Mouse (Mus musculus) spleen, postnatal 10 days (tissue): ENCODE data around the gene Lingo1.

Experiments
- DNase-seq, 2 experiments: peaks; one replicate each; pipeline ENCODE4 v3.0.0; 2021 to 2022; ENCODE audit warnings: low spot score in 2 of 2

Gene Lingo1

DNA sequence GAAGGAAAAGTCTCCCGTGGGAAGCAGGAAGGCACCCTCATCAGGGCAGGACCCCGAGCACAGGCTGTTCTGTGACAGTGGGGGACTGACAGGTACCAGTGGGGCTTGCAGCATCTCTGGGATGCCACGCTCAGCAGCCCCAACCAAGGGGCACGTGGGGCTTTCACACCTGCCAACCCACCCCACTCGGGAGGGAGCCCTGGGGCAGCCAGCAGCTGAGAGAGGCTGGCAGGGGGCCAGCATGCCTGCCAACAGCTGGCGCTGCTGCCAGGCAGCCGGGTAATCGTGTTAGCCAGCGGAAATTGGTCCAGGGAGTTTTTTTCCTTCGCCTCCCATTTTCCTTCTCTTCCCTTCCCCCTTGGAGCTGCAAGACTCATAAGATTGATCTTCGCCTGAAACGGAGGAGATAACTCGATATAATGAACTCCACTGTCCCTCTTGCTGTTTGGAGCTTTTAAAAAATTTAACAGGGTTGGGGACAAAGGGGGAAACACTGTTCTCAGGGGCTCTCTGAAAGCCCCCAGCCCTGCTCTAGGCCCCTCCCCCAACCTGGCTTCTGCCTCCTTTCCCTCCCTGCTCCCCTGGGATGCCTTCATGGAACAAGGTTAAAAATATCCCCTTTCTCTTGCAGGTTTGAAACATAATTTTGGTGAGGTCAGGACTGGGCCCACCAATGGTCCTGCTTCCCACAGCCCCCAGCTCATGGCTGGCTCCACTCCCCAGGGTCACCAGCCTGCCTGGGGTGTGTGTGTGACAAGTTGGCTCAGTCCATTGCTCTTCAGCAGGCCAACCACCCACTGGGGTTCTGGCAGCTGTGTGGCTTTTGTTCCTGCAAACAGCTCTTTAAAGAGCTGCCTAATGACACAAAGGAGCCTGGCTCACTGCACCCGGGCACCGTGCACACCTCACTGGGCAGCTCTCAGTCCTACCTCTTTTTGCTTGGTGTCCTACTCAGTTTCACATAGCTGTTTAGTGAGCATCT lies 68.3 kb downstream of the Lingo1 start:
- no peak for DNase-seq

DNA sequence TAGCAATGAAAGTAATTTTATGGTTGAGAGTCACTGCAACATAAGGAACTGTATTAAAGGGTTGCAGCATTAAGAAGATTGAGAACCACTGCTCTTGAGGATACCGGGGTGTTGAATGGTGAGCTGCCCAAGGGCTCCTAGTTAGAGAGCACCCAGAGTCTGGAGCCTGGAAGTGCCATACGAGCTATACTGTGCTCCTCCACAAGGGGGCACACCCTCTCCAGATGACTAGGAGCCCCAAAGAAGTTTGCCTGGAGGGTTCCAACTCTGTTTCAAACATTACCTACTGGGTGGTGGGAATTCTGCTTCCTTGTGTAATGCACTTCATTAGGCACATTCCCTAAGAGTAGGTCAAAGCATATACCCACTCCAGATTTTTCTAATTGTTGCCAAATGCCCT lies 70.5 kb downstream of the Lingo1 start:
- DNase-seq, result peak; percentile 14 to 60

DNA sequence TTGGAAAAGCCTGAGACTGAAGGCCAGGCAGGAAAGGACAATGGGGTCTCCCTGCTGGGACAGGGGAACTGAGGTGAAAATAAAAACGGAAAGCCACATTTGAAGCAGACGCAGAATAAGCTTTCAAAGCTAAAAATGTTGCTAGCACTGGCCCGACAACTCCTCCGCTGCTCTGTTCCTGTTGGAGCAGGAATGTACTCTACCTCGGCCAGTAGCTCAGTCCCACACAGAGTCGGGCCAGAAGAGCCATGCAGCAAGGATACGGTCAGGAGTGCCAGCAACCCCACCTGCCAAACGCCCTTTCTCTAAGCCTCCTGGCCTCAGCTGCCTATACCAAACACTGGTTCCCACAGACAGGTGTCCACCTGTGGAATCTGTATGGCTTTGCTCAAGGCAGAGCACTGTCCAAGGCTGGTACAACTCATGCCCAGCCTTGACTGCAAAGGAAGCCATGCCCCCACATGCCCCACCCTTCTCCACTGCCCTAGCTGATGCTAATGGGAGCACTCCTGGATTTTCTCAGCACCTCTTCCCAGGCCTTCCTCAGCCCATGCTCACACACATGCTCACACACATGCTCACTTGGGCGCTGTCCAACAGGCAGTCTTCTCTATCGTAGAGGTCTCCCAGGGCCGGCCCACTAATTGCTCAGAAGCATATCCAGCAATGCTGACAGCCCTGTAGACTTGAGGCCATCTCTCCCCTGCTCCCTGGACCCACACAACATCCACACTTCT lies 74.0 kb downstream of the Lingo1 start:
- DNase-seq, result no peak

DNA sequence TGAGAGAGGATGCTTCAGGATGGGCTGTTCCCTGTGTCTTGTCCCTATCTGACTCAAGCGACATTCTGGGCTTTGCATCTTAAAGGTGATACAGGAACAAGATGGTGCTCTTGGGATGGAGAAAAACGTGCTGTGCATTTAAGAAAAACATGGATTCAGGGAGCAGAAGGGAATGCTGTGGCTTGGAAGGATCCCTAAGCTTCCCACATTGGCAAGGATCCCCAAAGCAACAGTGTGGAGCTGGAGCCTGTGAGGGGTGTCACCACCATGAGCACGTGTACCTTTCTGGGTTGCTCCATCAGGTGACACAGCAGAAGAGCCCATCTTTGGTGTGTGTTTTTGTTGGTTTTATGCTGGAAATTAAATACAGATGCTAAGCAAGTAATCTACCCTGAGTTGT lies 77.3 kb downstream of the Lingo1 start:
- no peak for DNase-seq

DNA sequence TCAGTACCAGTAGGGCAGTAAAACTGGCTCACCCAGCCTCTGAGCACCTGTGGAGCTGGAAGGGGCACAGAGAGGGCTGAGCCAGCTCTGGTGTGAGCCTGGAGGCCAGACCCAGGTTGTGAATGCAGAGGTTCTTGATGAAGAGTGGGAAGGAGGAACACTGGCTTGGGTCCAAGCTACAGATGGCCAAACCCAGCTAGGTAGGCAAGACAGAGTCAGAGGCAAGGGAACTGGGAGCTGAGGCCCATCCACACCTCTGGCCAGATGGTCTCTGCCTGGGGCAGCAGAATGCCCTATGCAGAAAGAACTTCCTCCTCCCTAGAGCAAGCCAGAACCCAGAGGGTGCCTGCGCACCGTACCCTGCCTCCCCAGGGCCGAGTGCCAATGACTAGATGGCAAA lies 79.7 kb downstream of the Lingo1 start:
- DNase-seq, result no peak

DNA sequence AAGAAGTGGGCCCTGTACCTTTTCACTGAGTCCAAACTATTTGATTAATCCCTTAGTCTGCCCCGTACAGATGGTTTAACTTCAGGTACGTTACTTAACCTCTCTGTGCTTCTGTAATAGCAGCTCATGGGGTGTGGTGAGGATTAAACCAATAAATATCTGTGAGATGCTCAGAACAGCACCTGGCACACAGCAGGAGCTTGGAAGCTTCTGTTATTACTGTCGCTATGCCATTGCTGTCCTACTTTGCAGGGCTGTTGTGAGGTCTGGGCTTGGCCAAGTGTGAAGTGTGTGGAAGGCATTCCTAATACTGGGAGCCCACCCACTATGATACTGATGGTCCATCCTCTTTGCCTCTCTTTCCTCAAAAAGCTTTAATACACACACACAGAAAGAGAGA lies 80.2 kb downstream of the Lingo1 start:
- DNase-seq, result no peak

DNA sequence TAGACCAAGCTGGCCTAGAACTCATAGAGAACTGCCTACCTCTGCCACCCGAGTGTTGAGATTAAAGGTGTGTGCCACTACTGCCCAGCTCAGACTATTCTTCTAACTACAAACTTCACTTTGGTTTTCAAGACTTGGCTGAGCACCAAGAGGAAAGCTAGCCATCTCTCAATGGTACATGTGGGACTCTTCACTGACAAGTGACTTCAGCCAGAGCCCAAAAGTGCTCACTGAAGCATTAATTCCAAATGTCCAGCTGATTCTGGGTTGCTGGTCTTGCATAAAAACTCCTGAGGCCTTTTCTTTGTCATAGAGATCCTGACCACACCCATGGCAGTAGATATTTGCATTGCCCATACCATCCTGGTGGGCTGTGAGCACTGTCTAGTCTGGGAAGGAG lies 81.9 kb downstream of the Lingo1 start:
- DNase-seq, result no peak

DNA sequence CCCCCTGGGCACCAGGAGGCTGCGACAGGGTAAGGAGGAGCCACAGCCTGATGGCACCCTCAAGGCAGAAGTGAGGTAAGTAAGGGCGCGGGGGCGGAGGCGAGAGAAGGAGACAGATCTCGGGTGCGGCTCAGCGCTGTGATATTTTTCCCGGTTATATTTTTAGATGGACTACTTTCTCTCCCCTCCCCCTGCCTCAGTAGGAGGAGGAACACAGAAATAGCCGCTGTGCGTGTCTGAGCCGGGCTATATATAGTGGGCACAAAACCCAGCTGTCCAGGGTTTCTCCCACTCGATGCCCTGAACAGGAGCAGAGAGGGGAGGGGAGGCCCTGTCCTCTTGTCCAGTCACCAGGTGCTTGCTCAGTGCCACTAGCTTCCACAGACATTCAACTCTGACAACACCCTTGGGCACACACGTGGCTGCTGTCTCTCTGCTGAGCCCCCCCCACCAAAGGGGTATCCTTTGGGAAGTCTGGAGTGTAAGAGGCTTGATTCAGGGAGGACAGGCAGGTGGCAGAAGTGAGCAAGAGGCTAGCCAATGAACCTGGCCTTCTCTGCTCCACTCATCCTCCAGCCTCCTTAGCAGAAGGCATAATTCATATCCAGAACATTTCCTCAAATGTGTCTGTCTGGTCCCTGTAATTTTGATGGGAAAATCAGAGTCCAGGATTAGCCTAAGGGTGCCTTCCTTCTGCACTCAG lies 83.5 kb downstream of the Lingo1 start:
- no peak for DNase-seq

DNA sequence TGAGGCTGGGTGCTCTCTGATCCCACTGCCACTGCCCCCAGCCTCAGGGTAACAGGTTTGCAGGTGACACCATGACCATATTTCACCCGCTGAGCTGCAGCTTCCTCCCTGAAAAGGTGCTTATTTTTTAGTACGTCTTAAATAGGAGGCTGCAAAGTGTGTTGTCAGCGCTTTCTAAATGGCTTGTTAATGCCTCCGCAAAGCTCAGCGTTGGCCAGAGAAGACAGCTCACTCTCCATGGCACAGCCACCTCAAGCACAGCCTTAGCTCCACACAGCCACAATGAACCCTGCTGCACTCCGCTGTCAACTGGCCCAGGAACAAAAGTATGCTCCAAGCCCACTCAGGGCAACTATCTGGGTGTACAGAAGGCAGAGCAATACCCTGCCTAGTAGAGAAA lies 85.3 kb downstream of the Lingo1 start:
- DNase-seq, result no peak

DNA sequence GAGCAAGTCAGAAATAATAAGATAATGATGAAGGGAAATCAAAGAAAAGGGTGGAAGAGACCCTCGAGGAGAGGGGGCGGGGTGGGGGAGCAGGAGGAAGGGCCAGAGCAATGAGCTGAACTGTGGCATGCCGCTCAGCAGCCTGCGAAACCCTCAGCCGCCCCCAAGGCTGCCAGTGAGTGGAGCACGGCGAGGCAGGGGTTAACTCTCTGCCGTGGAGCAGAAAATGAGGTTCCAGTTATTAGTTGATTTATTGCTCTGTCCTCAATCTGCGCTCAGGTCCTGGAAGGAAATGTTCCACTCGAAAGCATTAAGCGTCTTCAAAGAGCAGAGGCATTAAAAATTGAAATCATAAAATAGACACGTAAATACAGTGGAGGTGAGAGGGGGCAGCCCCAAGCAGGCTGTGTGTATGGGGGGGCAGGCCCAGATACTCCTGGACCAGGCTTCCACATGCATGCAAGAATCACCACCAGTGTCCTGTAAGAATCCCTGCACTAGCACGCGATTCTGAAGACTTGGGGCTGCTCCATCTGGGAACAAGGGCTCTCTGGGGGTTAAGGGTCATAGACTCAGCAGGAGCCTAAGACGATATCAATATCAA lies 89.7 kb downstream of the Lingo1 start:
- DNase-seq, result no peak

DNA sequence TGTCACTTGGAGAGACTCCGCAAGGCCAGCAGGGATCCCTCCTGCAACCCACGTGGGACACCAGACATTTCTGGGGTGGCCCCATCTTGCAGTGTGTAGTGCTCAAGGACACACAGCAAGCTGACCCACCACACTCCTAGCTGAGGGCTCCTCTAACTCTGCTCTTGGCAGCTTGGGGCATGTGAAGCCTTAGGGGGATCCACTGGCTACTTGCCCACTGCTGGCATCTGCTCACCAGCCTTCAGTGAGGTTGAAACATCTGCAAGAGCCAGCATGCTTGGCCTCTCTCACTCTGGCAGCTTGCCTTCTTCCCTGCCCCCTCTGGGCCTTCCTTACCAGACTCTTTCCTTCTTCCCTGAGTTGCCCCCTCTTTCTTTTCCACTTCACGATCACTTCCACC lies 94.9 kb downstream of the Lingo1 start:
- DNase-seq, result no peak

DNA sequence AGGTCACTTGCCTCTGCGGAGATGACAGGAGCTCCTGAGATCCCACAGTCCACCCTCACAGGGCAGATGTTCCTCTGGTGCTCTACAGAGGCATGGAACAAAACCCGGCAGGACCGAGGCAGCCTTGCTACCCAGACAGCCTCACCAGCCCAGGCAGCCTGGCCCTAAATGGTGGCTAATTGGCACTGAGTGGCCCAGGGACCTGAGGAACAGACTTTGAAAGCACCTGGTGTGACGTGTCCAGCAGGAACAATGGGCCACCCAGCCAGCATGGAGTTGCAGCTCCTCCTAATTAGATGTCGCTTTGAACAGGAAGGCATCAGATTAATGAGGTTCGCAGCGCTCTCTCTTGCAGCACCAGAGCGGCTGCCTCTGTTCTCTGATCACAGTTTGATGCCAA lies 95.4 kb downstream of the Lingo1 start:
- DNase-seq, result no peak

DNA sequence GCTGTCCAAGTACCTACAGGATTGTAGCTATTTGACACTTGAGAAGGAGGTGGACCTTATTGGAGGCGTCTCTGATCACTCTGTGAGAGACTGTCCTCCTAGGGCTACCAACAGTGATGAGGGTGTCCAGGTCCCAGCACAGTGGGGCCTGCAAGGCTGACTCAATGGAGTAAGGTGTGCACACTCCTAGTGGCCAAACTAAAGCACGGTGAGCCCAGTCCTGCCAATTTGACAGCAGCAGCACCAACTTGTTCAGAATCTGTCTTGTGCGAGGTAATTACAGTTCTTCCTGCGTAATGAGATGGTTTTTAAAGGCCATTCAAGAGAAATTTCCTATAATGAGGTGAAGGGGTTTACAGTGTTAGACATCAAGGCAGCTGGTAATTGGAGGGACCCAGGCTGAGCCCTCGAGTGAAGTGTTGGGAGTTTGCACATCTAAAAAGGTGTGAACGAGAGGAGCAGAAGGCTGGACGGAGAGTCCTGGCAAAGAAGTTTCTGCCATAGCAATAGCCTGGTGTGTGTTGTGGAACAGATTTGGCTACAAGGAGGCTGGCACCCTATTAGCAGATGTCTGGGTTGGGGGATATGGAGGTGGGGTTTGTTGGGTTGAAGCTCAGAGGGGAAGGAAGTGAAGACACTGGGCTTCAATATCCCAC lies 97.4 kb downstream of the Lingo1 start:
- DNase-seq, result no peak

DNA sequence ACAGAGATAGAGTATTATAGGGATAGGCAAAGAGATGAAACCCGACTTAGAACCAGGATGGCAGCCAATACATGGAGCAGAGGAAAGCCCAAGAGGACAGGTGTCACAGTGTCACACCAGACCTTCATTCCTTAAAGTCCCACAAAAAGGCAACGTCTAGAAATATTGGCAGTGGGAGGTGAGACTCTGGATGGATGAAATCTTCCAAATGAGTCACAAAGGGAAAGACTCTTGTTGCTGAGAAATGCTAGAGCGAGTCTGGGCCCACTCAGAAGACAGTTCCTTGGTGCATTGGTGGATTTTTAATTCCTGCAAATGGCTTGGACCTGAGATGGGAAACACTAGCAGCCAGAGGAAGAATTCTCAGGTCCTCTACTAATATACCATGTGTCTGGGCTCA lies 102.2 kb downstream of the Lingo1 start:
- no peak for DNase-seq

DNA sequence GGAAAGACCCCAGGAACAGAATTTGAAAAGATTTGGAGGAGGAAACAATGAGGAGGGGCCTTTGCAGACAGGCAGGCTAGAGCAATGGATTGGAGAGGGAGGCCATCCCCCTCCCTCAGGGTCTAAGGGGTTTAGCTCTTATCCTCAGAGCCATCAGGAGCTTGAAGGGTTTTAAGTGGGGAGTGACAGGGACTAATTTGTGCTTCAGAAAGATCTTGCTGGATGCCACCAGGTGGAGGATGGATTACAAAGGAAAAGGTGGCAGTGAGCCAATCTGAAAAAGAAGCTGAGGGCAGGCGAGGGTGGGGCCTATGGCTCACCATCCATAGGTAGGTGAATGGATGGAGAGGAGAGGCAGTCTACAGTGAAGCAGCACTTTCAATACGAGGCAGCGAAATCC lies 105.0 kb downstream of the Lingo1 start:
- no peak for DNase-seq

DNA sequence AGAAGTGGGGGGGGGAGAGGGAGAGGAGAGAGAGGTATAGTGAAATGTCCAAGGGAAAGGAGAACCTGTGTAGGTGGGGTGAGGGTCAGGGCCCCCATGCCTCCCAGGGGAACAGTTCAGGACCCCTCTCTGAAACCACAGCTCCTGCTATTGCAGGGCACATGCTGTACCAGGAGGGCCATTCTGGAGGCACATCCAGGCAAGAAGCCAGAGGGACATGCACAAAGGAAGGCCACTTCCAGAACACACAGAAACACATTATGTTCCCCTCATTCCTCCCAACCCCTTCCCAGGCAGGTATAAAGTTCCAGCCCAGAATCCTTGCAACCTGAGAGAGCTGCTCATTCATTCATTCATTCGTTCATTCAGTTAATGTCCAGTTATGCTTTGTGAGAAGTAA lies 105.6 kb downstream of the Lingo1 start:
- DNase-seq, result no peak

DNA sequence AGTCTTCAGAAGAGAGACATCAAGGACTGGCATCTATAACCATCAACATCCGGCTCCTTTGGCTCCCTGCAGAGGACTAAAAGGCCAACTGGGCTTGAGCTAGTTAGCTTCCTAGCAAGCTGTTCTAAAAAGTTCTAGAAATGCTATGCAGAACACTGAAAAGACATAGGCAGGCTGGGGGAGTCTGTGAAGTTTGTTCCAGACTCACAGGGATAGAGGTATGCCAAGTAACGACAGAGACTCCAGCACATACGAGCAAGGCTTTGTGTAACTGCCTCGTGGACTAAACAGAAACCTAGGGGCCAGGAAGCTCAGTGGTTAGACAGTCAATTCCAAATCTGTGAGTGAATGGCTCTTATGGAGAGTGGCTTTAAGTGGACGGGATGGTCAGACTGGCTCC lies 108.8 kb downstream of the Lingo1 start:
- no peak for DNase-seq

DNA sequence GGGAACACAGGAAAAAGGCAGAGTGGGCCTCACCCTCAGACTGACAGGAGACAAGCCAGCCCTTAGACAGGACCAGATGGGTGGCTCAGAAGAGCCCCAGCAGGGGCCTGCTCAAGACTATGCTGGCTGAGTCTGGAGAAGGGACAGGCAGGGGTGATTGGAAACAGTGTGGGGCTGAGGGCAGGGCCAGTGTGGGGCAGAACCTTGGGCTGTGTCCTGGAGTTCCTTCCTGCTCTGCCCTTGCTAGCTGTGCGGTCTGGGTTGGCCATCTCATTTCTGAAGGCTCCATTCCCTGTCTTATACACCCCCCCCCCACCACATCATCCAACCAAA lies 109.2 kb downstream of the Lingo1 start:
- no peak for DNase-seq

DNA sequence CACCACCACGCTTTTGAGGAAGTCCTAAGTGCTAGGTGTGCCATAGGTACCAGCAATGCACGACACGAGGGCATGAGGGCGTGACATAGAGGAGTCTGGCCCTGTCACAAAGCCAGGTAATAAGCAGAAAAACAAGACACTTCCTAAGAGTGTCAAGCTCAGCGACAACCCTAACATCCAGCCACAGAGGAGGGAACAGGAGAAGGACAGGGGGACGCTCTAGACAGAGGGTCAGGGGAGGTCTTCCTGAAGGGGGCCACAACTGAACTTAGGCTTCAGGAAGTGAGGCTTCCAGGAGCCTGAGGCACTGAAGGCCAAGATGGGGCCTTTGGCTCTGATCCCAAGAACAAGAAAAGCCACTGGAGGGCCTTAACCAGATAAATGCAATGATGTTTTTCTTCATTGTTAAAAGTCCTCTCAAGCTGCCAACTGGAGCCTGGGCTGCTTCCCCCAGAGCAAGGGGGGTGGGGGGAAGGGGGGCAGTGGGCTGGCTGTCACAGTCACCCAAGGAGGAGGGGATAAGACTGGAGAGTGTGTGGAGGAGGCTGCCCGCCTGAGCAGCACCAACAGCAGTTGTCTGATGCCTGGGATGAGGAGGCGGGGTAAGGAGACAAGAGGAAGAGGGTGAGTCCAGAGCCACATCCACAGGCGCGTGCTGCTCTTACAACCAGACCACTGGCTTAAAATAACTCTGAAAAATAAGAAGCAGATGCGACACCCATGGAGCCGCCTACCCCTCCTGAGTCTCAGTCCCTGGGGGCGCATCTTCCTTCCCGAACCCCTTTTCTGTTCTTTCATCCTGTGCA lies 109.7 kb downstream of the Lingo1 start:
- no peak for DNase-seq

DNA sequence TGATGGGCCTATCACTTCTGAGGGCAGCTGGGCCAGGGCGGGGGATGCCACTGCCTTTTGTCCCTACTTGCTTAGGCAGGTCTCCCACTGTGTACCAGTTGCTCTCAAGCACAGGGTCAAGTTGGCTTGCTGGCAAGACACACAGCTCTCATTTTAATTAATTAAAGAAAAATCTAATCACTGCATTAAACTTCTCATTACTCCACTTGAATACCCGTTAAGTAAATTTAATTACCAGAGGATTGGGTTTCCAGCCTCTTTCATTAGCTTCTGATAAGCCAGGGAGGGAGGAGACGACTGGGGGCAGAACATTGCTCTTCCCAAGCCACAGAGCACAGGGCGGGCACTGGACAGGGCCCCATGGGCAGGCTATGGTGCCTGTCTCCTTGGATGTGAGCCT lies 113.4 kb downstream of the Lingo1 start:
- DNase-seq, result no peak

DNA sequence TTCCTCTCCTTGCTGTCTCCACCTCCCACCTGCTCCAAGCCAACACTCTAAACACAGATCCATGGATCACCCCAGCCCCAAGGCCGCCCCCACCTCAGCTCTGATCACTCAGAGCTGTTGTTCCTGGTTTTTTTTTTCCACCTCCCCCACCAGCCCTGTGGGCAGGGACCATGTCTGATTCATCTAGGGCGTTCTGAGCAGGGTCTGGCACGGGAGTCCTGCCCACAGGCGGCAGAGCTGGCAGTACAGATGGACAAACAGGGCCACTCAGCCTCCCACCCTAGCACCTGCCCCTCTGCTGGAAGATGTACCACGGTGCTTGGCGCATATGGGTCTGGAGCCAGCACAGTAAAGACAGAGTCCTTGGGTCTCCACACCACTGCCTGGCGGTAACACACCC lies 114.3 kb downstream of the Lingo1 start:
- DNase-seq, result no peak
